Mouse (Mus musculus) heart, postnatal 4 days (tissue): Measurements from ENCODE around the gene Eng. TPM values are rescaled to one million over a fixed set of nuclear protein-coding genes. Genes with fewer than 3 reads are reported as not detected.

Source experiments
- DNase-seq: peaks from one replicate; pipeline ENCODE4 v3.0.0; 2021
- total RNA-seq, 2 experiments: library from RNA; stranded (reverse); gene quantifications; 2 replicates each; pipeline ENCODE4 v1.2.3; 2021

The Eng gene
- total RNA-seq, 2 experiments from 2014 or later = 149 to 162 TPM

DNA sequence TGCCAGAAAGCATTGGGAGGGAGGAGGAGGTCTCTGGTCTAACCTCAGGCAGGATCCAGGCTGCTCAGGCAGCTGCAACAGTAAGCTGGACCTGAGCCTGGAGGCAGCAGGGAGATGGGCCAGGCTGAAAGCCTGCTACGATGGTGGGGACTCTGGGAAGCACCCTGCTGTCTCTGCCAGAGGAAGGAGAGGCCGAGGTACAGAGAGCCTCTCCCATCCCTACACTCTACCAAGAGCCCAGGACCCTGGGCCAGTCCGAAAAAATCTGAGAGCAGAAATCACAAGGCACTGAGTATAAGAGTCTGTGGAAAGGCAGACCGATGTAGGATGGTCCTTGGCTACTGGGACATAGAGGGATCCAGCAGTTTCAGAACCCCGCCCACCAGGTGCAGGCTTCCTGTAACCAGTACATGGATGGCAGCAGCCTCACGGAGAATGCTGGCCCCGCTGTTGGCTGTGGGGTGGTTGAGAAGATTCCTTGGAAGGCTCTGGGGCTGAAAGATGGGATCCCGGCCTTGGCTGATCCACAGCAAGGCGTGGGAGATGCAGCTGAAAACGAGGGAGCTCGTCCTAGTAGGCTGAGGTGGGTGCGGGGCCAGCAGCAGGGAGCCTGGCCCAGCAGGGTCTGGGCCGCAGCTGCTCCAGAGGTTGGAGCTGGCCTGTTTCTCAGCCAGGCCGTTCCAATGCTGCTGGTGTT, 36.5 kb downstream of the Eng start:
- DNase-seq = no peak

DNA sequence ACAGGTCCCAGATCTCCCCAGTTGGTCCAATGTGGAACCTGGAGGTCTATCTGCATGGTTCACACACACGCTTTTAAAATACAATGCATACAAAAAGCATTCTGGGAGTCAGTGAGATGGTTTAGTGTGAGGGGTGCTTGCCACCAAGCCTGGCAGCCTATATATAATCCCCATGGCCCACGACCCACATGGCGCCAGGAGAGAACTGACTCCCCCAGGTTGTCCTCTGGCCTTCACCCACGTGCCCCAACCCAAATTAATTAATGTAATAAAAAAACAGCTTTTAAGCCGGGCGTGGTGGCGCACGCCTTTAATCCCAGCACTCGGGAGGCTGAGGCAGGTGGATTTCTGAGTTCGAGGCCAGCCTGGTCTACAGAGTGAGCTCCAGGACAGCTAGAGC, 37.3 kb downstream of the Eng start:
- no peak for DNase-seq

- no peak for DNase-seq
Measured at GRCm38 (mm10) chr2:32684681-32685428, 38.5 kb downstream of the Eng start.

- DNase-seq = no peak
Measured at GRCm38 (mm10) chr2:32685807-32686206, 39.4 kb downstream of the Eng start.

DNA sequence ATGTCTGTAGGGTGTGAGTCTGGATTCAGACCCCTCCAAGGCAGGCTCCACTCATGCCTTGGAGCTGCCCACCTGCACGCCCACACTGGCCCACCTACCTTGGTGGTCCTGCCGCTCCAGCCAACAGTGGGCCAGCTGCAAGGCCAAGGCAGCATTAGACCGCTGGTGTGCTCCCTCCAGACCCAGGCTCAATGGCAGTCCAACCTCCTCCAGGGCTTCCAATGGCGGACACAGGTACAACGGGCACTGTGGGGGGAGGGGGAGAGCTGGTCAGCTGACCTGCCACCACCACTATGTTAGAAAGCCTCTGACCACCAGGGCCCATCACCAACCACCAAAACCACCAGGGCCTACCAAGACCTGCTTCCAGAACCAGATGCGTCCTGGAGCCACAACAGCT, 40.2 kb downstream of the Eng start:
- DNase-seq = no peak

DNA sequence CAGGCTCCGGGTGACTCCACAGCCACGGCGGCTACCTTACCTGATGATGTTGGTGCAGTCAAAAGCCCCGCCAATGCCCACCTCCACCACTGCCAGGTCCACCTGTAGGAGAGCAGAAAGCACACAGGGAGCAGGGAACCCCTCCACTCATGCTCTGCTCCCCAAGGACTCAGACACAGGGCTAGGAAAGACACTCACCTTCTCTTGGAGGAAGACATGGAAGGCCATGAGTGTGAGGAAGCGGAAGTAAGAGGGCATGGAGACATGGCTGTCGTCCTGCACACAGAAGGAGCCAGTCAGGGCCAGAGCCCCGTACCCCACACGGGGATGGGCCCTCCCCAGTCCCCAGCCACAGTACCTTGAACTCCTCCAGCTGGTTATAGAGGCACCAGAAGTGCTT, 41.2 kb downstream of the Eng start:
- DNase-seq = no peak

DNA sequence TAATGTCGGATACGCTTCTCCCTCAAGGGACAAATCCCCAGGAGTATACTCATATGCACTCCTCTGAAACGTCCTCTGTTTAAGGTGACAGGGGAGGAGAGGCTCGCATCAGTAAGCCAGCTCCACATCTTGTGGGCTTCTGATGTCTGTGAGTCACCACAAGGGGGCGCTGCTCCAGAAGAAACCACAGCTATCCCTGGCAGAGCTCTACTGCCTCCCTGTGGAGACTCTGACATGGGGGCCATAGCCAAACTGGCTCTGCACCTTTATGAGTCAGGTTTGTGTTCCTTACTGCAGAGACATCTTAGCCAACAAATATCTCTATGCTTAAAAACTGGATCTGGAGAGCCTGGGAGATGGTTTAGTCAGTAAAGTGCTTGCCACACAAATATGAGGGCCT, 43.0 kb downstream of the Eng start:
- DNase-seq = peak; percentile 95

- DNase-seq = no peak
Measured at GRCm38 (mm10) chr2:32691041-32691440, 44.6 kb downstream of the Eng start.

GRCm38 (mm10) chr2:32692496-32692895, 46.1 kb downstream of the Eng start:
- no peak for DNase-seq

- no peak for DNase-seq
Measured at GRCm38 (mm10) chr2:32693282-32693681, 46.9 kb downstream of the Eng start.

DNA sequence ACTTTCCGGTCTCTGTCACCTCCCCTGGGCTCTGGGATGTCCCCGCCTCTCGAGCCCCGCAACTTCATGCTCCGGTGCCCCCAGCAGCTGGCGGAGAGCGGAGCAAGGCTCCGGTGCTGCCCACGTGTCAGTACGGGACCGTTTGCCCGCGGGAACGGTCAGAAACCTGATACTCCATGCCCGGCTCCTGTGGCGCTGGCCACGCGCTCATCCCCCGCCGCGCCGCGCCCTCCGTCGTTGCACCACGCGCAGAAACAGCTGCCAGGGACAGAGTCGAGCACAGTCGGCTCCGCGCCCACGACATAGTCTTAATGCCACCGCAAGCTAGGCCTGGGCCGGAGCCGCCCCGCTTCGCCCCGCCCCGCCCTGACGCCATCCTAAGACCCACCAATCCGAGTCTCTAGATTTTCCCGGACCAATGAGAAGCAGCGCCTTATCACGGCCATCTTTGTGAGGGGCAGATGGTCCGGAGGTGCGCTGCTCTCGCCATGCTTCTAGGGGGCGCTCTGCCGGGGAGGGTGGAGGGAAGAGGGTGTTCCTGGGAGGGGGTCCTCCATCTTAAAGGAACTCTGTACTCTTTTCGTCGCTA, 47.5 kb downstream of the Eng start:
- DNase-seq = peak; percentile 98

DNA sequence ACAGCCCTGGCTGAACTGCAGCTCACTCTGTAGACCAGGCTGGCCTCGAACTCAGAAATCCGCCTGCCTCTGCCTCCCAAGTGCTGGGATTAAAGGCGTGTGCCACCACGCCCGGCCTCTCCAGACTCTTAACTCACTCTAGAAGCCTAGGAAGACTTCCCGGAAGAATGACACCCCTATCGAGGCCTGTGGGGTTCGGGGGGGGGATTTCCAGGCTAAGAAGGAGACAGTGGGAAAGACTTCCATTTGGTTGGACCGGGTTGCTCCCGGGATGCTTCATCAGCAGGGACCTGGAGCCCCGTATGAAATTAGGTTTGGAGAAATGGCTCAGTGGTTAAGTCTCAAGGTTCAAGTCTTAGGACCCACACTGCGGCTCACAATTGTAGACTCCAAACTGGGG, 48.3 kb downstream of the Eng start:
- DNase-seq = no peak

GRCm38 (mm10) chr2:32699680-32700079, 53.3 kb downstream of the Eng start:
- DNase-seq = no peak

GRCm38 (mm10) chr2:32700966-32701743, 54.8 kb downstream of the Eng start:
- peak; percentile 10 for DNase-seq

DNA sequence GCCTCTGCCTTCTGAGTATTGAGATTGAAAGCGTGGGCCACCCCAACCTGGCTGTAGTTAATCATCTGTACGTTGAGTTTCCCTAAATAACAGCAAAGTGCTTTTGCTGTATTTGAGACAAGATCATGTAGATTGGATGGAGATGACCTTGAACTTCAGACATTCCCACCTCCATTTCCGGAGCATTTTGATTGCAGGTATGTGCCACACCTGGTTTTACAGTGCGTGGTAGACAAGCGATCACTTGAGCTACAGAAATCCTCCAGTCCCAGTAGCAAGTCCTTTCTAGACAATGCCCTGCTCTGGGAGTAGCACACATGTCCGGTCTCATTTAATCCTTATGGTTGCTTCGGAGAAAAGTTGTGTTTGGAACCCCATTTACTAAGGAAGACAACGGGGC, 56.7 kb downstream of the Eng start:
- no peak for DNase-seq

DNA sequence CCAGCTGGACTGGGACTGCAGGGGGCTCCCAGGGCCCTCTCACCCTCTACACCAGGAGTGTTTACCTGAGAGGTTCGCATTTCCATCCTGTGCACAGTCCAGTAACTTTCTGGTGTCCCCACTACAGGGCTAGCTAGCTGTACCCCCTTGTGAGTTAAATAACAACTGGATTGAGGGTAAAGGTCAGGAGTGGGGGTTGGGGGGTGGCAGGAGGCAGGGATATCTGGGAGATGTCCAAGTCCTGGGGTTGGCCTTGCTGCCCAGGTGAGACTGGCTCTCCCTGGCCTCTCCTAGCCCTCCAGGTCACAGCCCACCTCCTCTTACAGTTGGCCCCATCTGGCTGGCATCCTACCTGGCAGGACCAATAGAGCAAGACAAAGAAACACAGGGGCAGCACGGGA, 57.6 kb downstream of the Eng start, which contains the start of gene Fpgs:
Fpgs (minus strand) TSS at position 125 of the 401 bp plus-strand sequence.
- DNase-seq = no peak

GRCm38 (mm10) chr2:32705018-32705417, 58.6 kb downstream of the Eng start:
- no peak for DNase-seq

- peak; percentile 4 for DNase-seq
Measured at GRCm38 (mm10) chr2:32706971-32707370, 60.6 kb downstream of the Eng start.

- peak; percentile 84 for DNase-seq
Measured at GRCm38 (mm10) chr2:32708643-32709042, 62.2 kb downstream of the Eng start.

DNA sequence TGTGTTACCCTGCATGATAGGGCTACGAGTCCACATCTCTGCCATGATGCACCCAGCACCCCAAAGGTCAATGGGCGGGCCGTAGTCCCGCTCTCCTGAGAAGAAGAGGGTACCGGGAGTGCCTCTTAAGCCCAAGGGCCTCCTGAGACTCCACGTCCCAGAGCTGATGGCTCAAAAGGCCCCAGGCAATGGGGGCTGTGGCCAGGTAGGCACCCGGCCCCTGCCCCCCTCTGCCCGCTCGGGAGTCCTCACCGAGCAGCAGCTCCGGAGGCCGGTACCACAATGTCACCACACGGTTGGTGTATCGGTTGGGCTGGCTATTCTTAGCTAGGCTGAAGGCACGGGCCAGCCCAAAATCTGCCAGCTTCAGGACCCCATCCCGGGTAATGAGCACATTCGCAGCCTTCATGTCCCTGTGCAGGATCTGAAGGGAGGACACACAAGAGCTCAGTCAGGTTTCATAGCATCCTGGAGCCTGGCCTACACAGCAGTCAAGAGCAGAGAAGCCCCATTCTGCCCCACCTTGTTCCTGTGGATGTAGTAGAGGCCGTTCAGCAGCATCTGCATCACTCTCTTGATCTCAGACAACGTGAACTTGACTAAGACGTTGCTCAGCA, 63.2 kb downstream of the Eng start:
- no peak for DNase-seq

- no peak for DNase-seq
Measured at GRCm38 (mm10) chr2:32710425-32710824, 64.0 kb downstream of the Eng start.

- DNase-seq = no peak
Measured at GRCm38 (mm10) chr2:32711301-32712056, 65.1 kb downstream of the Eng start.
